In genomic region chr2:14136906-14137305, GRCm38 (mm10) we compare ENCODE assay signal across 13 mouse cellular contexts. TPM values are rescaled to one million over a fixed set of nuclear protein-coding genes. Genes with fewer than 3 reads are reported as not detected.
A peak's percentile ranks its signal among the peaks of the same experiment; 100 is the strongest.
DNase-seq lines count a peak whose midpoint lies in the region; ATAC-seq and TF ChIP-seq lines count a peak whose summit lies in the region.
"Had no signal": no experiment of that assay in that cellular context is flagged by ENCODE, and none has a peak within 500 bp of the region (broad histone marks: within the 10 kb centered on the region; RNA-seq: fewer than 3 reads in every experiment).

No protein-coding gene starts in this region.

- no peak overlapping the region for H3K9ac ChIP-seq in midbrain, postnatal 0 days (replicated peaks; ENCODE audit: low read length, poor library complexity, severe bottlenecking)
- H3K9ac ChIP-seq in midbrain, embryonic 11.5 days (ENCODE audit: low read length): no peak overlapping the region
- H3K9ac ChIP-seq: forebrain, embryonic 15.5 days; liver, embryonic 15.5 days had no signal

- H3K27ac ChIP-seq in midbrain, postnatal 0 days (ENCODE audit: low read depth, low read length): no peak overlapping the region
- H3K27ac ChIP-seq in midbrain, embryonic 11.5 days (ENCODE audit: low read depth, low read length): no peak overlapping the region
- H3K27ac ChIP-seq: forebrain, embryonic 15.5 days; left cerebral cortex, adult 2 months; liver, embryonic 15.5 days had no signal

- ATAC-seq in midbrain, postnatal 0 days (ENCODE audit: low FRiP score): no peak
- ATAC-seq in midbrain, embryonic 11.5 days (ENCODE audit: low FRiP score): no peak
- ATAC-seq: forebrain, embryonic 15.5 days; midbrain, embryonic 16.5 days had no signal

- no peaks in the 10 kb centered on the region for H3K9me3 ChIP-seq in midbrain, postnatal 0 days (ENCODE audit: low read length)
- H3K9me3 ChIP-seq in midbrain, embryonic 11.5 days (ENCODE audit: control insufficient read depth, low read length): no peaks in the 10 kb centered on the region
- H3K9me3 ChIP-seq: forebrain, embryonic 15.5 days; liver, embryonic 15.5 days had no signal

- no peak for TF ChIP-seq CTCF in midbrain, postnatal 0 days (IDR thresholded peaks at IDR 0.05)

- no peaks in the 10 kb centered on the region for H3K27me3 ChIP-seq in midbrain, postnatal 0 days (ENCODE audit: insufficient read depth, low read length)
- H3K27me3 ChIP-seq in midbrain, embryonic 11.5 days (ENCODE audit: control insufficient read depth, insufficient read depth, low read length): no peaks in the 10 kb centered on the region
- H3K27me3 ChIP-seq: forebrain, embryonic 15.5 days; liver, embryonic 15.5 days had no signal

- DNase-seq in heart, adult 8-10 months (ENCODE audit: low spot score): peak; percentile 31
- no peak for DNase-seq in heart, postnatal 25 days (ENCODE audit: low spot score)
- peak; percentile 33 for DNase-seq in midbrain, postnatal 0 days (ENCODE audit: low spot score)
- DNase-seq in midbrain, embryonic 11.5 days (ENCODE audit: low spot score, missing footprints): no peak
- DNase-seq in heart, postnatal 14 days: peak; percentile 15 to 28
- peak; percentile 41 for DNase-seq in retina, postnatal 1 day
- no peak for DNase-seq in right cerebral cortex, postnatal 25 days
- no peak for DNase-seq in left cerebral cortex, adult 9 months (ENCODE audit: low spot score in 2 of 2)

- no peaks in the 10 kb centered on the region for H3K4me1 ChIP-seq in midbrain, postnatal 0 days (ENCODE audit: insufficient read depth, low read length)
- no peaks in the 10 kb centered on the region for H3K4me1 ChIP-seq in midbrain, embryonic 11.5 days (ENCODE audit: control insufficient read depth, insufficient read depth, low read length)
- H3K4me1 ChIP-seq: forebrain, embryonic 15.5 days; liver, embryonic 15.5 days had no signal

- intact Hi-C loops in heart, postnatal 25 days (cut with DNase I): no loop called here
- intact Hi-C loops in heart, postnatal 14 days (cut with DNase I): no loop called here

- H3K4me3 ChIP-seq in midbrain, postnatal 0 days (ENCODE audit: low read depth, low read length): no peak overlapping the region
- no peak overlapping the region for H3K4me3 ChIP-seq in midbrain, embryonic 11.5 days (ENCODE audit: low read depth, low read length)
- H3K4me3 ChIP-seq: forebrain, embryonic 15.5 days; left cerebral cortex, adult 2 months; liver, embryonic 15.5 days had no signal

- WGBS in midbrain, postnatal 0 days: 58% methylated on average over 3 of the region's 3 CpGs
- WGBS in midbrain, embryonic 11.5 days: 79% methylated on average over 3 of the region's 3 CpGs

- H3K36me3 ChIP-seq in midbrain, postnatal 0 days (ENCODE audit: insufficient read depth, low read length): peaks cover 18% of the 10 kb centered on the region
- H3K36me3 ChIP-seq in midbrain, embryonic 11.5 days (ENCODE audit: control insufficient read depth, insufficient read depth, low read length): peaks cover 7% of the 10 kb centered on the region

- no peak overlapping the region for H3K4me2 ChIP-seq in midbrain, postnatal 0 days (ENCODE audit: low read depth, low read length, poor library complexity, severe bottlenecking)
- H3K4me2 ChIP-seq in midbrain, embryonic 11.5 days: no peak overlapping the region
- H3K4me2 ChIP-seq: forebrain, embryonic 15.5 days; liver, embryonic 15.5 days had no signal

RNA-seq across cellular contexts. Expression of gene Tmem236, which starts 37.4 kb away (rescaled TPM):
- total RNA-seq in heart, adult 8-10 months (2022): under 1 TPM in 1 of 4 experiments, not detected in 3; 0.08 TPM
- not detected for total RNA-seq in heart, postnatal 25 days (2021)
- 0.05 and 0.42 TPM in 2 replicates for total RNA-seq in midbrain, postnatal 0 days (2014; rRNA removed)
- 0.21 and 0.22 TPM in 2 replicates for polyA plus RNA-seq in midbrain, postnatal 0 days (2015; fragmentation: Nextera tagmentation; extraction: Ambion mirVana)
- 0.08 TPM in 1 of 2 replicates, not detected in the other for polyA plus RNA-seq in midbrain, embryonic 11.5 days (2014; fragmentation: Nextera tagmentation; extraction: Ambion mirVana)
- total RNA-seq in heart, postnatal 14 days (2021): under 1 TPM in 1 of 2 experiments, not detected in 1; 0.07 TPM
- total RNA-seq: adrenal gland, adult 18-20 months had no signal

Comparison
In these comparisons a context has a peak if more than half of its experiments do, and no peak if none do; other contexts are left out.
1. DNase-seq: peak in heart, adult 8-10 months (single experiment), midbrain, postnatal 0 days (single experiment), heart, postnatal 14 days (2 of 2) and retina, postnatal 1 day (single experiment); none in heart, postnatal 25 days (single experiment), midbrain, embryonic 11.5 days (single experiment), right cerebral cortex, postnatal 25 days (single experiment) and left cerebral cortex, adult 9 months (0 of 2).